ENCODE assay signal across 19 mouse cellular contexts in genomic region chr7:118125736-118126135, GRCm38 (mm10).
"Had no signal": no experiment of that assay in that cellular context is flagged by ENCODE, and none has a peak within 500 bp of the region (broad histone marks: within the 10 kb centered on the region; RNA-seq: fewer than 3 reads in every experiment).

No protein-coding gene starts in this region.

- H3K27ac ChIP-seq: limb, embryonic 12.5 days; limb, embryonic 15.5 days; macrophage; midbrain, embryonic 12.5 days; midbrain, embryonic 15.5 days; neural tube, embryonic 12.5 days; neural tube, embryonic 15.5 days; stomach, postnatal 0 days had no signal

- H3K9me3 ChIP-seq: limb, embryonic 12.5 days; limb, embryonic 15.5 days; midbrain, embryonic 12.5 days; midbrain, embryonic 15.5 days; neural tube, embryonic 12.5 days; neural tube, embryonic 15.5 days had no signal

- ATAC-seq: lung, postnatal 0 days; midbrain, embryonic 15.5 days had no signal

- H3K9ac ChIP-seq: limb, embryonic 12.5 days; limb, embryonic 15.5 days; lung, embryonic 14.5 days; midbrain, embryonic 15.5 days; neural tube, embryonic 12.5 days; neural tube, embryonic 15.5 days had no signal

- H3K4me3 ChIP-seq: limb, embryonic 12.5 days; limb, embryonic 15.5 days; midbrain, embryonic 12.5 days; midbrain, embryonic 15.5 days; neural tube, embryonic 12.5 days; neural tube, embryonic 15.5 days had no signal

- H3K4me2 ChIP-seq: limb, embryonic 15.5 days; midbrain, embryonic 15.5 days; neural tube, embryonic 12.5 days; neural tube, embryonic 15.5 days had no signal

- DNase-seq: kidney, adult 18-20 months; kidney, postnatal 14 days; kidney, postnatal 4 days; left cerebral cortex, postnatal 4 days; right cerebral cortex, adult 18-20 months; right cerebral cortex, postnatal 14 days; right cerebral cortex, postnatal 4 days; thymus, adult 2 months; thymus, postnatal 14 days had no signal

- H3K27me3 ChIP-seq: limb, embryonic 12.5 days; limb, embryonic 15.5 days; midbrain, embryonic 12.5 days; midbrain, embryonic 15.5 days; neural tube, embryonic 12.5 days; neural tube, embryonic 15.5 days had no signal
